Mouse (Mus musculus) brain, embryonic 14.5 days (tissue): ENCODE data around the gene Mrps24.

Experiments
- CTCF ChIP-seq: fragments of 200-500 bp; IDR thresholded peaks from 2 replicates; pipeline ENCODE4 v1.5.1; 2012; ENCODE audit warnings: inconsistent platforms, mild to moderate bottlenecking, moderate library complexity, borderline replicate concordance; ENCODE audit not compliant: insufficient read depth, insufficient read length; ENCODE audit errors: extremely low read depth
- POLR2A ChIP-seq: fragments of 200-500 bp; IDR thresholded peaks from 2 replicates; pipeline ENCODE4 v1.6.1; 2012; ENCODE audit warnings: mild to moderate bottlenecking, inconsistent platforms, borderline replicate concordance; ENCODE audit not compliant: poor library complexity, insufficient read depth, insufficient read length, severe bottlenecking; ENCODE audit errors: extremely low read depth

GRCm38 (mm10) chr11:5700808-5701207 is 14.7 kb downstream of the Mrps24 start:
- TF ChIP-seq CTCF (no peak), POLR2A (no peak)
